Mouse (Mus musculus): Measurements from ENCODE around the gene Rapgefl1. TPM values are rescaled to one million over a fixed set of nuclear protein-coding genes. Genes with fewer than 3 reads are reported as not detected.

Rapgefl1 gene
- total and polyA plus RNA-seq, 2 experiments from 2014 or later, result 0.55 to 0.80 TPM

- ATAC-seq (ENCODE audit: insufficient read depth, low read depth), result no peak
- DNase-seq (ENCODE audit: low spot score), result no peak
- H3K9ac ChIP-seq (replicated peaks; ENCODE audit: low read depth, low read length), result peak overlapping the region; percentile 62
- H3K4me2 ChIP-seq (ENCODE audit: low read depth, low read length), result peak overlapping the region; percentile 97
- no peaks in the 10 kb centered on the region for H3K27me3 ChIP-seq (ENCODE audit: control insufficient read depth, insufficient read depth, low read length)
- peak overlapping the region; percentile 99 for H3K27ac ChIP-seq (ENCODE audit: low read depth)
- H3K4me3 ChIP-seq (ENCODE audit: low read depth, low read length), result peak overlapping the region; percentile 59
- TF ChIP-seq CTCF (IDR thresholded peaks at IDR 0.05; ENCODE audit: low read depth), result no peak
- no peak for TF ChIP-seq EP300 (IDR thresholded peaks at IDR 0.05; ENCODE audit: low read depth)
- WGBS, result under 1% methylated on average over 25 of the region's 25 CpGs
- H3K9me3 ChIP-seq (replicated peaks; ENCODE audit: control insufficient read depth, low read length), result no peaks in the 10 kb centered on the region
- no peaks in the 10 kb centered on the region for H3K36me3 ChIP-seq (replicated peaks; ENCODE audit: control insufficient read depth, insufficient read depth, low read length)
- peaks cover 42% of the 10 kb centered on the region for H3K4me1 ChIP-seq (ENCODE audit: control insufficient read depth, insufficient read depth)
These were observed 47.3 kb upstream of the Rapgefl1 start for GRCm38 (mm10) chr11:98789219-98789807.

GRCm38 (mm10) chr11:98789824-98790223 lies 46.8 kb upstream of the Rapgefl1 start:
- TF ChIP-seq EP300 (IDR thresholded peaks at IDR 0.05; ENCODE audit: low read depth), result no peak
- TF ChIP-seq CTCF (IDR thresholded peaks at IDR 0.05; ENCODE audit: low read depth), result no peak
- Histone ChIP-seq H3K4me3 (ENCODE audit: low read depth, low read length) (peak overlapping the region; percentile 59), H3K4me2 (ENCODE audit: low read depth, low read length) (peak overlapping the region; percentile 97), H3K27me3 (ENCODE audit: control insufficient read depth, insufficient read depth, low read length) (no peaks in the 10 kb centered on the region), H3K4me1 (ENCODE audit: control insufficient read depth, insufficient read depth) (peaks cover 37% of the 10 kb centered on the region), H3K9me3 (replicated peaks; ENCODE audit: control insufficient read depth, low read length) (no peaks in the 10 kb centered on the region), H3K36me3 (replicated peaks; ENCODE audit: control insufficient read depth, insufficient read depth, low read length) (no peaks in the 10 kb centered on the region), H3K9ac (replicated peaks; ENCODE audit: low read depth, low read length) (peak overlapping the region; percentile 62), H3K27ac (ENCODE audit: low read depth) (no peak overlapping the region)
- 33% methylated on average over 5 of the region's 5 CpGs for WGBS
- DNase-seq (ENCODE audit: low spot score) (no peak), ATAC-seq (ENCODE audit: insufficient read depth, low read depth) (no peak)

GRCm38 (mm10) chr11:98790631-98791205 lies 45.9 kb upstream of the Rapgefl1 start:
- DNase-seq (ENCODE audit: low spot score) (no peak), ATAC-seq (ENCODE audit: insufficient read depth, low read depth) (no peak)
- no peaks in the 10 kb centered on the region for H3K27me3 ChIP-seq (ENCODE audit: control insufficient read depth, insufficient read depth, low read length)
- no peak overlapping the region for H3K9ac ChIP-seq (replicated peaks; ENCODE audit: low read depth, low read length)
- H3K36me3 ChIP-seq (replicated peaks; ENCODE audit: control insufficient read depth, insufficient read depth, low read length), result no peaks in the 10 kb centered on the region
- H3K4me2 ChIP-seq (ENCODE audit: low read depth, low read length), result no peak overlapping the region
- TF ChIP-seq EP300 (IDR thresholded peaks at IDR 0.05; ENCODE audit: low read depth) (no peak), CTCF (IDR thresholded peaks at IDR 0.05; ENCODE audit: low read depth) (no peak)
- no peak overlapping the region for H3K27ac ChIP-seq (ENCODE audit: low read depth)
- H3K4me3 ChIP-seq (ENCODE audit: low read depth, low read length), result no peak overlapping the region
- WGBS, result 80% methylated on average over 5 of the region's 5 CpGs
- no peaks in the 10 kb centered on the region for H3K9me3 ChIP-seq (replicated peaks; ENCODE audit: control insufficient read depth, low read length)
- H3K4me1 ChIP-seq (ENCODE audit: control insufficient read depth, insufficient read depth), result peaks cover 28% of the 10 kb centered on the region

GRCm38 (mm10) chr11:98791448-98791847 lies 45.1 kb upstream of the Rapgefl1 start:
- H3K9me3 ChIP-seq (replicated peaks; ENCODE audit: control insufficient read depth, low read length), result no peaks in the 10 kb centered on the region
- no peak overlapping the region for H3K4me3 ChIP-seq (ENCODE audit: low read depth, low read length)
- H3K4me2 ChIP-seq (ENCODE audit: low read depth, low read length), result no peak overlapping the region
- peaks cover 22% of the 10 kb centered on the region for H3K4me1 ChIP-seq (ENCODE audit: control insufficient read depth, insufficient read depth)
- H3K27ac ChIP-seq (ENCODE audit: low read depth), result no peak overlapping the region
- ATAC-seq (ENCODE audit: insufficient read depth, low read depth) (no peak), DNase-seq (ENCODE audit: low spot score) (no peak)
- 67% methylated on average over 1 of the region's 1 CpGs for whole genome bisulfite sequencing
- no peaks in the 10 kb centered on the region for H3K36me3 ChIP-seq (replicated peaks; ENCODE audit: control insufficient read depth, insufficient read depth, low read length)
- no peak overlapping the region for H3K9ac ChIP-seq (replicated peaks; ENCODE audit: low read depth, low read length)
- TF ChIP-seq CTCF (IDR thresholded peaks at IDR 0.05; ENCODE audit: low read depth), result no peak
- no peak for TF ChIP-seq EP300 (IDR thresholded peaks at IDR 0.05; ENCODE audit: low read depth)
- H3K27me3 ChIP-seq (ENCODE audit: control insufficient read depth, insufficient read depth, low read length), result no peaks in the 10 kb centered on the region

GRCm38 (mm10) chr11:98792081-98792480 lies 44.5 kb upstream of the Rapgefl1 start:
- ATAC-seq (ENCODE audit: insufficient read depth, low read depth) (no peak), DNase-seq (ENCODE audit: low spot score) (no peak)
- Histone ChIP-seq H3K9ac (replicated peaks; ENCODE audit: low read depth, low read length) (no peak overlapping the region), H3K9me3 (replicated peaks; ENCODE audit: control insufficient read depth, low read length) (no peaks in the 10 kb centered on the region), H3K4me2 (ENCODE audit: low read depth, low read length) (no peak overlapping the region), H3K4me3 (ENCODE audit: low read depth, low read length) (no peak overlapping the region), H3K27ac (ENCODE audit: low read depth) (no peak overlapping the region), H3K27me3 (ENCODE audit: control insufficient read depth, insufficient read depth, low read length) (no peaks in the 10 kb centered on the region), H3K36me3 (replicated peaks; ENCODE audit: control insufficient read depth, insufficient read depth, low read length) (no peaks in the 10 kb centered on the region), H3K4me1 (ENCODE audit: control insufficient read depth, insufficient read depth) (peaks cover 22% of the 10 kb centered on the region)
- no peak for TF ChIP-seq EP300 (IDR thresholded peaks at IDR 0.05; ENCODE audit: low read depth)
- no peak for TF ChIP-seq CTCF (IDR thresholded peaks at IDR 0.05; ENCODE audit: low read depth)
- WGBS, result 29% methylated on average over 4 of the region's 4 CpGs
